Mouse (Mus musculus): ENCODE measurements at regions not wholly inside any gene's neighbourhood (a gene's known extent, or its start where the extent isn't known, plus 50 kb on each side); places are given as distances from the start of the nearest gene placed in this dataset.

DNA sequence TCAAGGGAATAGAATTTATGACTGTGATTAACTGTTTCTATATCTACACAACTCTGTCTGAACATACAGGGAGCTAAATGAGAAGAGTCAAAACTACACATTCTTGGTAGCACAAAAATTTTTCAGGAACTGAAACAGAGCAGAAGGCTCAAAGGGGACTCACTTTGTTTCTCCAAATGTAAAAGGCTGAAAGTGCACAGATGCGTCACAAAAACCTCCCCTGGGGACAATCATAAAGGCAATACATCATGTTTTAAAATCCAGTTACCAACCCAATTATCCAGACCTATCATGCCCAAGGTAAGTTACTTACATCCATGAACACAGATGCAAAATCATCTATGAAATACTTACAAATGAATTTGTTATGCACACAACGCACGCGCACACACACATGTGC, 155.0 kb upstream of the Fndc3a start:
- no peak overlapping the region for H3K4me2 ChIP-seq
- H3K36me3 ChIP-seq (ENCODE audit: control insufficient read depth, insufficient read depth, low read length): no peaks in the 10 kb centered on the region
- WGBS: 97% methylated on average over 4 of the region's 4 CpGs
- no peak overlapping the region for H3K9ac ChIP-seq (ENCODE audit: low read depth, low read length)
- no peaks in the 10 kb centered on the region for H3K27me3 ChIP-seq (replicated peaks; ENCODE audit: control insufficient read depth, insufficient read depth, low read length)
- H3K27ac ChIP-seq (ENCODE audit: low read depth, low read length): no peak overlapping the region
- no peak for ATAC-seq (replicated peaks; ENCODE audit: low FRiP score)
- H3K4me3 ChIP-seq (ENCODE audit: low read depth, low read length): no peak overlapping the region
- no peak for DNase-seq (ENCODE audit: low spot score)
- H3K4me1 ChIP-seq (replicated peaks; ENCODE audit: control insufficient read depth, insufficient read depth, low read length): no peaks in the 10 kb centered on the region
- no peaks in the 10 kb centered on the region for H3K9me3 ChIP-seq (ENCODE audit: control insufficient read depth, low read length)

- no peaks in the 10 kb centered on the region for H3K4me1 ChIP-seq (replicated peaks; ENCODE audit: control insufficient read depth, insufficient read depth, low read length)
- H3K9ac ChIP-seq (ENCODE audit: low read depth, low read length): no peak overlapping the region
- ATAC-seq (replicated peaks; ENCODE audit: low FRiP score): no peak
- no peaks in the 10 kb centered on the region for H3K9me3 ChIP-seq (ENCODE audit: control insufficient read depth, low read length)
- no peak for DNase-seq (ENCODE audit: low spot score)
- no peaks in the 10 kb centered on the region for H3K27me3 ChIP-seq (replicated peaks; ENCODE audit: control insufficient read depth, insufficient read depth, low read length)
- no peak overlapping the region for H3K4me2 ChIP-seq
- no peak overlapping the region for H3K4me3 ChIP-seq (ENCODE audit: low read depth, low read length)
- H3K36me3 ChIP-seq (ENCODE audit: control insufficient read depth, insufficient read depth, low read length): no peaks in the 10 kb centered on the region
- H3K27ac ChIP-seq (ENCODE audit: low read depth, low read length): no peak overlapping the region
- WGBS: 67% methylated on average over 5 of the region's 5 CpGs
Observed at GRCm38 (mm10) chr14:72864130-72864529, 154.3 kb upstream of the Fndc3a start.

GRCm38 (mm10) chr14:72862806-72863526, 153.2 kb upstream of the Fndc3a start:
- WGBS: 64% methylated on average over 7 of the region's 7 CpGs
- Histone ChIP-seq H3K27ac (ENCODE audit: low read depth, low read length) (no peak overlapping the region), H3K4me3 (ENCODE audit: low read depth, low read length) (no peak overlapping the region), H3K27me3 (replicated peaks; ENCODE audit: control insufficient read depth, insufficient read depth, low read length) (no peaks in the 10 kb centered on the region), H3K36me3 (ENCODE audit: control insufficient read depth, insufficient read depth, low read length) (no peaks in the 10 kb centered on the region), H3K9me3 (ENCODE audit: control insufficient read depth, low read length) (no peaks in the 10 kb centered on the region), H3K9ac (ENCODE audit: low read depth, low read length) (no peak overlapping the region), H3K4me2 (no peak overlapping the region), H3K4me1 (replicated peaks; ENCODE audit: control insufficient read depth, insufficient read depth, low read length) (no peaks in the 10 kb centered on the region)
- ATAC-seq (replicated peaks; ENCODE audit: low FRiP score): no peak
- no peak for DNase-seq (ENCODE audit: low spot score)

DNA sequence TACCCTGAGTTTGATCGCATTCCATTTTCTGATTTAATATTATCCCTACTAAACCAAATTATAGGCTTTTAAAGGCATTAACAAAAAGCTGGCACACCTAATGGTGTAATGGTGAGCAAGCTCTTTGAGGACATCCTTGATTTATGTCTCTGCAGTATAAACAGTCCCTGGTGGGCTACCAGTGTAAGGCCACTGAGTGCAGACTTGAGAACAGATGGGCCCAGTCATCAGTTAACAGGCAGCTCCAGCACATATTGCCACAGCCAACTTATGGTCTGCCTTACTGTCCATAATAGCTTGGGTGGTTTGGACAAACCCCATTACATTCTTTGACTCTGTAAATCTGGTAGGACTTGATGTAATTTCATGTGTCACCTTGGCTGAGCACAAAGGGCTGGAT, 144.4 kb upstream of the Fndc3a start:
- Histone ChIP-seq H3K4me3 (ENCODE audit: low read depth, low read length) (no peak overlapping the region), H3K4me1 (replicated peaks; ENCODE audit: control insufficient read depth, insufficient read depth, low read length) (no peaks in the 10 kb centered on the region), H3K27me3 (replicated peaks; ENCODE audit: control insufficient read depth, insufficient read depth, low read length) (no peaks in the 10 kb centered on the region), H3K9ac (ENCODE audit: low read depth, low read length) (no peak overlapping the region), H3K4me2 (no peak overlapping the region), H3K27ac (ENCODE audit: low read depth, low read length) (no peak overlapping the region), H3K9me3 (ENCODE audit: control insufficient read depth, low read length) (no peaks in the 10 kb centered on the region), H3K36me3 (ENCODE audit: control insufficient read depth, insufficient read depth, low read length) (no peaks in the 10 kb centered on the region)
- WGBS: 87% methylated on average over 1 of the region's 1 CpGs
- ATAC-seq (replicated peaks; ENCODE audit: low FRiP score): no peak
- DNase-seq (ENCODE audit: low spot score): no peak

DNA sequence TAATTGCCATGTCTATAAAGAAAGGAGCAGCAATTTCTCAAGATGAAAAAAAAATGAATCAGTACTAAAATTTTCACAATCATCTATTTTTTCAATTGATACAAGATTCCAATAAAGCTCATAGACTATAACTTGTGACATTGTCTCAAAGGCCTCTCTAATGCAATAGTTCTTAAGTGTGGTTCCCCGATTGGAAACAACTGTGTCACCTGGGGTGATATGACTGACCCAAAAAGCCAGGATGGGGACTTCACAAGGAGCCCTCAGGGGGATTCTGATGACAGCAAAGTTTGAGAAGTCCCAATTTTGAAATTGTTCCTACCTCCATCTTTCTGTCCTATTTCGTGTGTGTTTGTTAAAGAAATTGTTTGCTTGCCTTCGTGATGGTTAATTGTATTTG, 143.3 kb upstream of the Fndc3a start:
- Histone ChIP-seq H3K36me3 (ENCODE audit: control insufficient read depth, insufficient read depth, low read length) (no peaks in the 10 kb centered on the region), H3K4me2 (no peak overlapping the region), H3K4me3 (ENCODE audit: low read depth, low read length) (no peak overlapping the region), H3K9me3 (ENCODE audit: control insufficient read depth, low read length) (no peaks in the 10 kb centered on the region), H3K27me3 (replicated peaks; ENCODE audit: control insufficient read depth, insufficient read depth, low read length) (no peaks in the 10 kb centered on the region), H3K9ac (ENCODE audit: low read depth, low read length) (no peak overlapping the region), H3K27ac (ENCODE audit: low read depth, low read length) (no peak overlapping the region), H3K4me1 (replicated peaks; ENCODE audit: control insufficient read depth, insufficient read depth, low read length) (no peaks in the 10 kb centered on the region)
- 81% methylated on average over 3 of the region's 3 CpGs for WGBS
- DNase-seq (ENCODE audit: low spot score): no peak
- no peak for ATAC-seq (replicated peaks; ENCODE audit: low FRiP score)

GRCm38 (mm10) chr14:72850884-72851283, 141.1 kb upstream of the Fndc3a start:
- WGBS: 75% methylated on average over 3 of the region's 3 CpGs
- Histone ChIP-seq H3K4me1 (replicated peaks; ENCODE audit: control insufficient read depth, insufficient read depth, low read length) (no peaks in the 10 kb centered on the region), H3K36me3 (ENCODE audit: control insufficient read depth, insufficient read depth, low read length) (no peaks in the 10 kb centered on the region), H3K4me2 (no peak overlapping the region), H3K27ac (ENCODE audit: low read depth, low read length) (no peak overlapping the region), H3K27me3 (replicated peaks; ENCODE audit: control insufficient read depth, insufficient read depth, low read length) (no peaks in the 10 kb centered on the region), H3K9me3 (ENCODE audit: control insufficient read depth, low read length) (no peaks in the 10 kb centered on the region), H3K9ac (ENCODE audit: low read depth, low read length) (no peak overlapping the region), H3K4me3 (ENCODE audit: low read depth, low read length) (no peak overlapping the region)
- DNase-seq (ENCODE audit: low spot score): no peak
- ATAC-seq (replicated peaks; ENCODE audit: low FRiP score): no peak

- 81% methylated on average over 4 of the region's 4 CpGs for WGBS
- no peak overlapping the region for H3K27ac ChIP-seq (ENCODE audit: low read depth, low read length)
- DNase-seq (ENCODE audit: low spot score): no peak
- H3K36me3 ChIP-seq (ENCODE audit: control insufficient read depth, insufficient read depth, low read length): no peaks in the 10 kb centered on the region
- H3K27me3 ChIP-seq (replicated peaks; ENCODE audit: control insufficient read depth, insufficient read depth, low read length): no peaks in the 10 kb centered on the region
- H3K4me1 ChIP-seq (replicated peaks; ENCODE audit: control insufficient read depth, insufficient read depth, low read length): no peaks in the 10 kb centered on the region
- no peak overlapping the region for H3K4me2 ChIP-seq
- H3K9me3 ChIP-seq (ENCODE audit: control insufficient read depth, low read length): no peaks in the 10 kb centered on the region
- ATAC-seq (replicated peaks; ENCODE audit: low FRiP score): no peak
- no peak overlapping the region for H3K9ac ChIP-seq (ENCODE audit: low read depth, low read length)
- no peak overlapping the region for H3K4me3 ChIP-seq (ENCODE audit: low read depth, low read length)
Observed at GRCm38 (mm10) chr14:72848271-72848955, 138.6 kb upstream of the Fndc3a start.

DNA sequence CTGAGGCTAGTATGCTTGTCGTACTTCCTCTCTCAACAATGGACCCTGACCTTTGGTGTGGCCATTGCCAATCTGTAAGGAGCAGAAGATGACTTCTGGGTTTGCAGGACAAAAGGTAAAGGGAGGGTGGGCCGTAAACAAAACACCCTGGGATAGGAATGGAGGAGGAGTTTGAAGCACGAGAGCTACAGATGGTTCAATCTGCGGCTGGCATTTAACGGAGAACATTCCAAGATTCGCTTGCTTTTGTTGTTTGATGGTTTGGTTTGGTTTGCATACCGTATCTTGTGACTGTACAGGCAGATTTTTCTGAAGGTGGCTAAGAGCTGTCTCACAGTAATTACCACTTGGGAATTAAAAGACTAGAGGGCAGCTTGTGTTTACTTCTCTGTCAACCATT, 137.7 kb upstream of the Fndc3a start:
- 46% methylated on average over 7 of the region's 7 CpGs for WGBS
- ATAC-seq (replicated peaks; ENCODE audit: low FRiP score) (no peak), DNase-seq (ENCODE audit: low spot score) (no peak)
- no peaks in the 10 kb centered on the region for H3K27me3 ChIP-seq (replicated peaks; ENCODE audit: control insufficient read depth, insufficient read depth, low read length)
- H3K9me3 ChIP-seq (ENCODE audit: control insufficient read depth, low read length): no peaks in the 10 kb centered on the region
- no peak overlapping the region for H3K4me2 ChIP-seq
- no peak overlapping the region for H3K9ac ChIP-seq (ENCODE audit: low read depth, low read length)
- H3K4me1 ChIP-seq (replicated peaks; ENCODE audit: control insufficient read depth, insufficient read depth, low read length): no peaks in the 10 kb centered on the region
- H3K4me3 ChIP-seq (ENCODE audit: low read depth, low read length): no peak overlapping the region
- H3K27ac ChIP-seq (ENCODE audit: low read depth, low read length): no peak overlapping the region
- H3K36me3 ChIP-seq (ENCODE audit: control insufficient read depth, insufficient read depth, low read length): no peaks in the 10 kb centered on the region

Data from liver, embryonic 11.5 days (tissue).